Comparison of ENCODE assay signal across 8 mouse cellular contexts in genomic region chr17:24887291-24888080, GRCm38 (mm10). TPM values are rescaled to one million over a fixed set of nuclear protein-coding genes. Genes with fewer than 3 reads are reported as not detected.
A peak's percentile ranks its signal among the peaks of the same experiment; 100 is the strongest.
DNase-seq lines count a peak whose midpoint lies in the region; ATAC-seq and TF ChIP-seq lines count a peak whose summit lies in the region.

No protein-coding gene starts in this region.

- H3K4me1 ChIP-seq in kidney, embryonic 15.5 days = peaks cover 29% of the 10 kb centered on the region
- H3K4me1 ChIP-seq in forebrain, embryonic 11.5 days (replicated peaks; ENCODE audit: control insufficient read depth, insufficient read depth, low read length) = peaks cover 11% of the 10 kb centered on the region; the same call in 1 of the 2 replicates
- H3K4me1 ChIP-seq in limb, embryonic 14.5 days (ENCODE audit: control insufficient read depth, insufficient read depth, low read length) = peaks cover 15% of the 10 kb centered on the region

- H3K4me3 ChIP-seq in kidney, embryonic 15.5 days (replicated peaks) = peak overlapping the region; percentile 95
- peak overlapping the region; percentile 87 for H3K4me3 ChIP-seq in forebrain, embryonic 11.5 days (ENCODE audit: low read depth, low read length)
- H3K4me3 ChIP-seq in limb, embryonic 14.5 days (replicated peaks; ENCODE audit: low read length) = peak overlapping the region; percentile 86

- peak overlapping the region; percentile 83 for H3K9ac ChIP-seq in kidney, embryonic 15.5 days
- H3K9ac ChIP-seq in forebrain, embryonic 11.5 days (ENCODE audit: low read length) = peak overlapping the region; percentile 78
- peak overlapping the region; percentile 80 for H3K9ac ChIP-seq in limb, embryonic 14.5 days (ENCODE audit: low read depth, low read length, severe bottlenecking)

- WGBS in kidney, embryonic 15.5 days = 57% methylated on average over 18 of the region's 18 CpGs
- 64% methylated on average over 18 of the region's 18 CpGs for WGBS in forebrain, embryonic 11.5 days
- 62% methylated on average over 18 of the region's 18 CpGs for WGBS in limb, embryonic 14.5 days

- peak overlapping the region; percentile 89 for H3K4me2 ChIP-seq in kidney, embryonic 15.5 days
- peak overlapping the region; percentile 96 for H3K4me2 ChIP-seq in forebrain, embryonic 11.5 days (ENCODE audit: low read depth, low read length, severe bottlenecking)
- peak overlapping the region; percentile 66 for H3K4me2 ChIP-seq in limb, embryonic 14.5 days (replicated peaks; ENCODE audit: low read depth, low read length, severe bottlenecking)

- no peaks in the 10 kb centered on the region for H3K27me3 ChIP-seq in kidney, embryonic 15.5 days
- no peaks in the 10 kb centered on the region for H3K27me3 ChIP-seq in forebrain, embryonic 11.5 days (ENCODE audit: control insufficient read depth, insufficient read depth, low read length)
- H3K27me3 ChIP-seq in limb, embryonic 14.5 days (ENCODE audit: control insufficient read depth, insufficient read depth, low read length) = no peaks in the 10 kb centered on the region

- ATAC-seq in kidney, embryonic 15.5 days (replicated peaks; ENCODE audit: low FRiP score) = no peak
- no peak for ATAC-seq in forebrain, embryonic 11.5 days (replicated peaks; ENCODE audit: low FRiP score)
- ATAC-seq in limb, embryonic 14.5 days (ENCODE audit: low FRiP score, low read depth) = no peak

- no peak for DNase-seq in kidney, postnatal 4 days
- peak; percentile 63 for DNase-seq in Muller cell, postnatal 12 days (ENCODE audit: inconsistent ontology term)
- no peak for DNase-seq in forebrain, embryonic 11.5 days (ENCODE audit: low spot score)
- DNase-seq in limb, embryonic 14.5 days (ENCODE audit: low spot score) = no peak
- peak; percentile 32 for DNase-seq in thymus, postnatal 4 days
- no peak for DNase-seq in spleen, adult 12 weeks (ENCODE audit: low spot score)
- DNase-seq in layer of hippocampus, adult 9-11 months = no peak

- peak overlapping the region; percentile 81 for H3K27ac ChIP-seq in kidney, embryonic 15.5 days
- no peak overlapping the region for H3K27ac ChIP-seq in forebrain, embryonic 11.5 days (ENCODE audit: low read depth, low read length)
- no peak overlapping the region for H3K27ac ChIP-seq in limb, embryonic 14.5 days (replicated peaks; ENCODE audit: low read depth, low read length)

- peaks cover 58% of the 10 kb centered on the region for H3K36me3 ChIP-seq in kidney, embryonic 15.5 days
- H3K36me3 ChIP-seq in forebrain, embryonic 11.5 days (ENCODE audit: control insufficient read depth, insufficient read depth, low read length) = peaks cover 14% of the 10 kb centered on the region; the same call in 1 of the 2 replicates
- peaks cover 46% of the 10 kb centered on the region for H3K36me3 ChIP-seq in limb, embryonic 14.5 days (ENCODE audit: control insufficient read depth, insufficient read depth, low read length)

- no peak for TF ChIP-seq POLR2A in limb, embryonic 14.5 days (IDR thresholded peaks at IDR 0.05; ENCODE audit: borderline replicate concordance, extremely low read depth, insufficient read depth, insufficient read length)

- no peaks in the 10 kb centered on the region for H3K9me3 ChIP-seq in kidney, embryonic 15.5 days (replicated peaks)
- H3K9me3 ChIP-seq in forebrain, embryonic 11.5 days (ENCODE audit: control insufficient read depth, low read length) = no peaks in the 10 kb centered on the region
- H3K9me3 ChIP-seq in limb, embryonic 14.5 days (ENCODE audit: control insufficient read depth, low read length) = no peaks in the 10 kb centered on the region

RNA-seq across cellular contexts. Expression of gene Spsb3, which starts 1.0 kb away (rescaled TPM):
- 40.6 and 43.7 TPM in 2 replicates for polyA plus RNA-seq in kidney, embryonic 15.5 days (2015; fragmentation: Nextera tagmentation; extraction: Ambion mirVana)
- 44.7 and 47.3 TPM in 2 replicates for polyA plus RNA-seq in forebrain, embryonic 11.5 days (2014; fragmentation: Nextera tagmentation; extraction: Ambion mirVana)
- polyA plus RNA-seq in limb, embryonic 14.5 days (2012; rRNA removed) = 49.6 and 53.4 TPM in 2 replicates
- polyA plus RNA-seq in limb, embryonic 14.5 days (2014; fragmentation: Nextera tagmentation; extraction: Ambion mirVana) = 39.4 and 40.8 TPM in 2 replicates

RNA-seq across cellular contexts. Expression of gene Nubp2, which starts 1.3 kb away (rescaled TPM):
- 54.2 and 57.8 TPM in 2 replicates for polyA plus RNA-seq in kidney, embryonic 15.5 days (2015; fragmentation: Nextera tagmentation; extraction: Ambion mirVana)
- polyA plus RNA-seq in forebrain, embryonic 11.5 days (2014; fragmentation: Nextera tagmentation; extraction: Ambion mirVana) = 71.9 and 82.0 TPM in 2 replicates
- 27.4 and 31.2 TPM in 2 replicates for polyA plus RNA-seq in limb, embryonic 14.5 days (2012; rRNA removed)
- polyA plus RNA-seq in limb, embryonic 14.5 days (2014; fragmentation: Nextera tagmentation; extraction: Ambion mirVana) = 54.0 and 55.5 TPM in 2 replicates

RNA-seq across cellular contexts. Expression of gene Eme2, which starts 7.4 kb away (rescaled TPM):
- 31.5 and 33.1 TPM in 2 replicates for polyA plus RNA-seq in kidney, embryonic 15.5 days (2015; fragmentation: Nextera tagmentation; extraction: Ambion mirVana)
- 29.1 and 31.2 TPM in 2 replicates for polyA plus RNA-seq in forebrain, embryonic 11.5 days (2014; fragmentation: Nextera tagmentation; extraction: Ambion mirVana)
- polyA plus RNA-seq in limb, embryonic 14.5 days (2012; rRNA removed) = 39.1 and 43.9 TPM in 2 replicates
- polyA plus RNA-seq in limb, embryonic 14.5 days (2014; fragmentation: Nextera tagmentation; extraction: Ambion mirVana) = 28.7 and 28.9 TPM in 2 replicates

RNA-seq across cellular contexts. Expression of gene Mrps34, which starts 7.4 kb away (rescaled TPM):
- polyA plus RNA-seq in kidney, embryonic 15.5 days (2015; fragmentation: Nextera tagmentation; extraction: Ambion mirVana) = 94.0 and 105 TPM in 2 replicates
- 76.9 and 81.8 TPM in 2 replicates for polyA plus RNA-seq in forebrain, embryonic 11.5 days (2014; fragmentation: Nextera tagmentation; extraction: Ambion mirVana)
- 101 and 121 TPM in 2 replicates for polyA plus RNA-seq in limb, embryonic 14.5 days (2012; rRNA removed)
- 82.1 and 82.7 TPM in 2 replicates for polyA plus RNA-seq in limb, embryonic 14.5 days (2014; fragmentation: Nextera tagmentation; extraction: Ambion mirVana)

RNA-seq across cellular contexts. Expression of gene Nme3, which starts 8.8 kb away (rescaled TPM):
- 77.2 and 80.0 TPM in 2 replicates for polyA plus RNA-seq in kidney, embryonic 15.5 days (2015; fragmentation: Nextera tagmentation; extraction: Ambion mirVana)
- polyA plus RNA-seq in forebrain, embryonic 11.5 days (2014; fragmentation: Nextera tagmentation; extraction: Ambion mirVana) = 47.8 and 60.8 TPM in 2 replicates
- 30.3 and 36.5 TPM in 2 replicates for polyA plus RNA-seq in limb, embryonic 14.5 days (2012; rRNA removed)
- 47.6 and 48.4 TPM in 2 replicates for polyA plus RNA-seq in limb, embryonic 14.5 days (2014; fragmentation: Nextera tagmentation; extraction: Ambion mirVana)

Comparison
In these comparisons a context has a peak if more than half of its experiments do, and no peak if none do; other contexts are left out.
1. DNase-seq: peak in Muller cell, postnatal 12 days (single experiment) and thymus, postnatal 4 days (single experiment); none in kidney, postnatal 4 days (0 of 2), forebrain, embryonic 11.5 days (single experiment), limb, embryonic 14.5 days (single experiment), spleen, adult 12 weeks (single experiment) and layer of hippocampus, adult 9-11 months (single experiment).
2. Peak in every context shown above with its lines, with median percentiles within 50 percentile points of each other: H3K4me2 ChIP-seq, H3K4me3 ChIP-seq and H3K9ac ChIP-seq.